Mouse (Mus musculus): ENCODE results near the gene Pom121l2. TPM values are rescaled to one million over a fixed set of nuclear protein-coding genes. Genes with fewer than 3 reads are reported as not detected.

Pom121l2 gene
- polyA plus RNA-seq, 1 experiment from 2014 or later: not detected

Small RNA genes within 50 kb of the gene (microRNA-seq; reads per million reads assigned to microRNA genes)
- not detected for gene Gm44390

Other genes with a start within 250 kb of the Pom121l2 start
- gene Hist1h4j, start 246.1 kb upstream of the Pom121l2 start, polyA plus RNA-seq (2016; fragmentation: Nextera tagmentation; extraction: Ambion mirVana): 0.74 and 0.86 TPM in 2 replicates
- 2.4 and 4.5 TPM in 2 replicates for gene Hist1h4k, start 230.7 kb upstream of the Pom121l2 start, polyA plus RNA-seq (2016; fragmentation: Nextera tagmentation; extraction: Ambion mirVana)
- 34.1 and 37.7 TPM in 2 replicates for gene Hist1h2ak, start 227.4 kb upstream of the Pom121l2 start, polyA plus RNA-seq (2016; fragmentation: Nextera tagmentation; extraction: Ambion mirVana)
- 4.9 and 5.2 TPM in 2 replicates for gene Hist1h2bn, start 227.1 kb upstream of the Pom121l2 start, polyA plus RNA-seq (2016; fragmentation: Nextera tagmentation; extraction: Ambion mirVana)
- 44.0 and 46.6 TPM in 2 replicates for gene Hist1h1b, start 200.6 kb upstream of the Pom121l2 start, polyA plus RNA-seq (2016; fragmentation: Nextera tagmentation; extraction: Ambion mirVana)
- 166 and 188 TPM in 2 replicates for gene Hist1h3i, start 197.8 kb upstream of the Pom121l2 start, polyA plus RNA-seq (2016; fragmentation: Nextera tagmentation; extraction: Ambion mirVana)
- gene Hist1h2an, start 194.0 kb upstream of the Pom121l2 start, polyA plus RNA-seq (2016; fragmentation: Nextera tagmentation; extraction: Ambion mirVana): 13.9 and 15.0 TPM in 2 replicates
- gene Hist1h2bp, start 193.7 kb upstream of the Pom121l2 start, polyA plus RNA-seq (2016; fragmentation: Nextera tagmentation; extraction: Ambion mirVana): 3.0 and 5.2 TPM in 2 replicates
- 23.9 and 32.5 TPM in 2 replicates for gene Hist1h2bq, start 171.0 kb upstream of the Pom121l2 start, polyA plus RNA-seq (2016; fragmentation: Nextera tagmentation; extraction: Ambion mirVana)
- not detected in 2 replicates for gene Hist1h2ao, start 170.7 kb upstream of the Pom121l2 start, polyA plus RNA-seq (2016; fragmentation: Nextera tagmentation; extraction: Ambion mirVana)
- not detected in 2 replicates for gene Hist1h4m, start 169.4 kb upstream of the Pom121l2 start, polyA plus RNA-seq (2016; fragmentation: Nextera tagmentation; extraction: Ambion mirVana)
- gene Hist1h4n, start 149.0 kb upstream of the Pom121l2 start, polyA plus RNA-seq (2016; fragmentation: Nextera tagmentation; extraction: Ambion mirVana): 12.5 and 13.8 TPM in 2 replicates
- gene Hist1h2ap, start 147.7 kb upstream of the Pom121l2 start, polyA plus RNA-seq (2016; fragmentation: Nextera tagmentation; extraction: Ambion mirVana): 6,142 and 6,230 TPM in 2 replicates
- gene Hist1h2br, start 147.5 kb upstream of the Pom121l2 start, polyA plus RNA-seq (2016; fragmentation: Nextera tagmentation; extraction: Ambion mirVana): 24.5 and 30.9 TPM in 2 replicates
- gene Zfp184, start 36.1 kb upstream of the Pom121l2 start, polyA plus RNA-seq (2016; fragmentation: Nextera tagmentation; extraction: Ambion mirVana): 24.5 and 26.7 TPM in 2 replicates
- gene Prss16, start 28.5 kb downstream of the Pom121l2 start, polyA plus RNA-seq (2016; fragmentation: Nextera tagmentation; extraction: Ambion mirVana): 0.28 TPM in 1 of 2 replicates, not detected in the other
- 7.0 and 22.0 TPM in 2 replicates for gene Hist1h2ah, start 54.4 kb downstream of the Pom121l2 start, polyA plus RNA-seq (2016; fragmentation: Nextera tagmentation; extraction: Ambion mirVana)
- gene Hist1h2bk, start 54.7 kb downstream of the Pom121l2 start, polyA plus RNA-seq (2016; fragmentation: Nextera tagmentation; extraction: Ambion mirVana): 10.0 and 10.5 TPM in 2 replicates
- gene Hist1h4i, start 60.2 kb downstream of the Pom121l2 start, polyA plus RNA-seq (2016; fragmentation: Nextera tagmentation; extraction: Ambion mirVana): 44.5 and 46.9 TPM in 2 replicates
- gene Hist1h2ag, start 61.8 kb downstream of the Pom121l2 start, polyA plus RNA-seq (2016; fragmentation: Nextera tagmentation; extraction: Ambion mirVana): 82.7 and 84.6 TPM in 2 replicates
- gene Hist1h2bj, start 62.0 kb downstream of the Pom121l2 start, polyA plus RNA-seq (2016; fragmentation: Nextera tagmentation; extraction: Ambion mirVana): 13.1 and 15.8 TPM in 2 replicates
- not detected in 2 replicates for gene Vmn1r188, start 103.2 kb downstream of the Pom121l2 start, polyA plus RNA-seq (2016; fragmentation: Nextera tagmentation; extraction: Ambion mirVana)
- gene Vmn1r189, start 124.6 kb downstream of the Pom121l2 start, polyA plus RNA-seq (2016; fragmentation: Nextera tagmentation; extraction: Ambion mirVana): not detected in 2 replicates
- gene Vmn1r191, start 202.8 kb downstream of the Pom121l2 start, polyA plus RNA-seq (2016; fragmentation: Nextera tagmentation; extraction: Ambion mirVana): not detected in 2 replicates
- gene Vmn1r192, start 209.9 kb downstream of the Pom121l2 start, polyA plus RNA-seq (2016; fragmentation: Nextera tagmentation; extraction: Ambion mirVana): not detected in 2 replicates
- not detected in 2 replicates for gene Vmn1r193, start 242.0 kb downstream of the Pom121l2 start, polyA plus RNA-seq (2016; fragmentation: Nextera tagmentation; extraction: Ambion mirVana)